Mouse (Mus musculus) ES-E14 (cell line): ENCODE data around the gene Lrmda.

Source experiments
- CHD2 ChIP-seq: IDR thresholded peaks from 2 replicates; pipeline ENCODE4 v1.6.1; 2014; ENCODE audit warnings: mild to moderate bottlenecking, low read depth, low read length, inconsistent platforms
- HCFC1 ChIP-seq: IDR thresholded peaks from 2 replicates; pipeline ENCODE4 v1.6.1; 2012; ENCODE audit warnings: low read length, inconsistent platforms, borderline replicate concordance; ENCODE audit not compliant: insufficient read depth
- MAFK ChIP-seq: IDR thresholded peaks from 2 replicates; pipeline ENCODE4 v1.6.1; 2014; ENCODE audit warnings: mild to moderate bottlenecking, low read depth, low read length, inconsistent platforms; ENCODE audit not compliant: insufficient read depth
- ZC3H11A ChIP-seq: IDR thresholded peaks from 2 replicates; pipeline ENCODE4 v1.6.1; 2012; ENCODE audit warnings: low read depth, mild to moderate bottlenecking, inconsistent platforms, low read length, borderline replicate concordance
- ZNF384 ChIP-seq: IDR thresholded peaks from 2 replicates; pipeline ENCODE4 v1.6.1; 2012; ENCODE audit warnings: low read depth, low read length, inconsistent platforms

GRCm38 (mm10) chr14:22155512-22156026, 136.1 kb downstream of the Lrmda start:
- TF ChIP-seq HCFC1 (no peak), ZC3H11A (no peak), CHD2 (no peak), ZNF384 (no peak), MAFK (no peak)
